Mouse (Mus musculus) right cerebral cortex, postnatal 14 days (tissue): ENCODE measurements around the gene Pcyt1b.
A peak's percentile ranks its signal among the peaks of the same experiment; 100 is the strongest.

Experiments used
- DNase-seq: peaks from one replicate; pipeline ENCODE4 v3.0.0; 2022

Pcyt1b gene

DNA sequence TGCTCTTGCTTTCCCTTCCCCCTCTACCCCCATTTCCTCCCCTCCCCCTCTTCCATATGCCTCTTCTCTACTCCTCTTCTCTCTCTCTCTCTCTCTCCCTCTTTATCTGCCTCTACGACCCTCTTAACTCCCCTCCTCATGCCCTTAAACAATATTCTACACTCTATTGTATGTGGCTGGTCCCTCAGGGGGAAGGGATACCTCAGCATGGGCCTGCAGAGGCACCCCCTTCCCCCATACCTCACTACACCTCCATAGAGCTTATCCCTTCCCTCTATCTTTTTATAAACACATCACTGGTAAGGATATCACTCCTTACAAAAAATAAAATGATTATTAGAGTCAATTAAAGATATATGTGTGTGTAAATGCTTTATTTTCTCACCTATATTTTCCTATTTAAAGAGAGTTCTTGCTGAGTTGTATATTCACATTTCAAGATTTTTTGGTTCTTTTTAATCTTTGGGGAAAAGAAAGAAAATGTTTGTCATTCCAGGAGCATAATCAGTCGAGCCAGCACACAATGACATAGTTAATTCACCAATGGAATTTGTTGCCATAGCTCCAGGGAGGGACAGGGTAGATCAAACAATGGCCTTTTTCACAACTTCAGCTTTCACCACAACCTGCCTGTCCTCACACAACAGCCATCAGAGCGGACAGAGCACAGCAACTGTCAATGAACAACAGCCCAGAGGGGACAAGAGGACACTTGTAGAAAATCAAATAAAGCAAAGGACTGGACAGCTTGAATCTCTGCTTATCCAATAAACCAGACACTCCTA is at the start of gene Pcyt1b:
TSS of gene Pcyt1b (plus strand) at position 646 of the 785 bp plus-strand sequence.
- DNase-seq = no peak

DNA sequence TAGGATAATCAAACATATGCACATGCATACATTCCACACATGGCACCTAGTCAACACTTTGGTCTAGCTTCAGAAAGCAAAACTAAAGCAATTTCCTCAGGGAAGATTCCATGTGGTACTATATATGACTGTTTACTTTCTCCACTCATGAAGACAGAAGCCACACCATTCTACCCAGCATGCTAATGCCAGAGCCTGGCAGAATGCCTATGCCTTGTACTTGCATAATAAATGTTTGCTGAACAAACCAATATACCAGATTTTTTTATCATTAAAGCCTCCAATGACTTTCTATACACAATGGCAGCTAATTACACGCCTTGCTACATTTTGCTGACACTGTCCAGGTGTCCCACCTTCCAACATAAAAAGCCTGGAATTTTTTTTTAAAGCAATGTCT is 24.4 kb upstream of the Pcyt1b start:
- DNase-seq = no peak

DNA sequence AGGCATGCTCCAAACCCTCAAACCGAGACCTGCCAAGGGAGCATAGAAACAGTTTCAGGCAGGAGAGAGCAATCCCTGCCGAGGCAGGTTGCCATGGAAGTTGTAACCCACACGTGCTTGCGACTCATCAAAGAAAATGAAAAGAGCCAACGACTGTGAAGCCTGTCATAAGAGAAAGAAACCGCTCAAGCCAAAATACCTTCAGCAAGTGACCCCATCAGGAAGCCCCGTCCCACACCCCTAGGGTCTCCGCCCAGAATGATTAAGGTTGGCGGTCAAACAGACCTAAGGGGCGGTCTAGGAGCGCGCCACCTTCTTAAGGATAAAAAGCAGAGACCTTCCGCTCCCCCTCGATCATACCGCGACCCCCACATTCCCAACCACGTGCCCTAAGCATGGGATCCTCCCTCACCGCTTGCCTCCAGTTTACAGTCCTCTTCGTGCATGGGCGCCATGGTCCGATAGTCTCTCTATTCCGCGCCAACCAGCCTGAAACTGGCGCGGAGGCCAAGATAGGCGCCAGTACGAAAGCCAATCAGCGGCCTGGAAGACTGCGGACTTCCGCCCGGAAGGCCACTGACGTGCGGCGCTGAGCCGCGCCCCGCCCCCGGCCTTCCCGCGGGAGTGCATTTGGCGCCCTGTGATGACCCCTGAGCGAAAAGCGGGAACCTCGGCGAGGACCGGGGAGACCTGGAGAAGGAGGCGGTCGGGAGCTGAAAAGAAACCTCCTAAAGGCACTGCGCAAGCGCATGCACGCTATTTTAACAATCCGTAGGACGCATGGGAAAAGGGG is 22.8 kb upstream of the Pcyt1b start, which contains the start of gene Pola1:
TSS of gene Pola1 (minus strand) at position 499 of the 793 bp plus-strand sequence.
- peak; percentile 74 for DNase-seq

DNA sequence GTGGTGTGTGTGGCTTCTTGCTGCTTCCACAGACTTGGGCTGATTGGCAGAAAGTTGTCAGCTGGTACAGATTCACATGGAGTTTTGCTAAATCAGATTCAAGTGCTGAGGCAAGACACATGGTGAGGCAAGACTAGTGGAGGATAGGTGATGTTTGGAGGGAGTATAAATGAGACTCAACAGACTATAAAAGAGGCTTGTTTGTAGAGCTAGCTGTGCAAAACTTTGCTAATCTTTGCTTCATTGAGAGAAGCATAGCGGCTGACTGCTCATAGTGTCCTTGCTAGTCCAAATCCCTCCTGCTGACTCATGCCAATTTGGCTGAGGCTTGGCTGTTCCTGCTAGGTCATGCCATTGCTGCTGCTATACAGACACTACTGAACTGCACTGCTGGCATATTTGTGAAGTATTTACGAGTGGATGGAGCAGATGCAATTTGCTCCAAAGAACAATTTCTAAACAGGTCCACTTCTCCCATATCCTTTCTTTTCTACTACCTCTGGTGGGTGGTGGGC is 19.7 kb upstream of the Pcyt1b start:
- no peak for DNase-seq

DNA sequence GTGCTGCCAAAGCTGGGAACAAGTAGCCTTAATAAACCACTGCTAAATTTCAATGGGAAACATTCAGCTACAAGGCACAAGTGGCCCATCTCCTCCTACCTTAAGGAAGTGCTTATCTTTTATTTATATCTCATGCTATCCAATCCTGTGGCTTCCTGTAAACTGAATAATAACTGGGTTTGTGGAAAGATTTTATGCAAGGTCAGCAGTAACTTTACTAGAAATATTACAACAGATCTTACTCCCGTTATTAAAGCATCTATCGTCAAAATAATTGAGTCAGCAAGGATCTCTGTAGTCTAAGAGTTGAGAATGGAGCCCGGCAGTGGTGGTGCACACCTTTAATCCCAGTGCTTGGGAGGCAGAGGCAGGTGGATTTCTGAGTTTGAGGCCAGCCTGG is 11.1 kb upstream of the Pcyt1b start:
- no peak for DNase-seq

DNA sequence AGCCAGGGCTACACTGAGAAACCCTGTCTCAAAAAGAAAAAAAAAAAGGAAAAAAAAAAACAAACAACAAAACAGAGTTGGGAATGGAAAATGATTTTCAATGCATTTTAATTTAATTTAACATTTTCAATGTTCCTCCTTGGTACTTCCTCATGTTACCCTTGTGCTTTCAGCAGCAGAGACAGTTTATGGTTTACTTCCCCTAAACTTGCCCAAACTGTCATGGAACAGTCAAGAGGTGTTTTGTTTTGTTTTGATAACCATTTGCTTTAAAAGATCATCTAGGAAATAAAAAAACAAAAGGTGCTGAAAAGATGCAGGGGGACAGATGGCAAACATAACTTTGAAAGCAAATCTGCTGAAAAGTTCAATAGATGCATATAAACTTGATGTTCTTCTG is 10.6 kb upstream of the Pcyt1b start:
- DNase-seq = no peak

DNA sequence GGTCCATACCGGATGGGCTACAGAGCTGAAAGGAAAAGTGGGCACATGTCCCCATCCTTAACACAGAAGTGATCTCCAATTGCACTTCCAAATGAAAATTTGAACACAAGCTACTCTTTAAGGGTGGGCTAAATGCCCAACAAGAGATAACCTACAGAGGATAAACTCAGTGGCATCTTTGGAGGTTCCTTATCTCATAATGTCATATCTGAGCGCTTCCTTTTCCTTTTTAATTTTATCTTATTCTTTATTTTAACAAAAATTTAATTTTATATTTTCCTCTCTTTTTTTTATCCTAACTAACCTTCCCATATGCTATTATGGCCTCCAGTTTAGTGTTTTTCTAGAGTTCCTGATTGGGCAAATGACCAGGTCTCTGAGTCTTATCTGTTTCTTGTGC is 3.9 kb upstream of the Pcyt1b start:
- no peak for DNase-seq

DNA sequence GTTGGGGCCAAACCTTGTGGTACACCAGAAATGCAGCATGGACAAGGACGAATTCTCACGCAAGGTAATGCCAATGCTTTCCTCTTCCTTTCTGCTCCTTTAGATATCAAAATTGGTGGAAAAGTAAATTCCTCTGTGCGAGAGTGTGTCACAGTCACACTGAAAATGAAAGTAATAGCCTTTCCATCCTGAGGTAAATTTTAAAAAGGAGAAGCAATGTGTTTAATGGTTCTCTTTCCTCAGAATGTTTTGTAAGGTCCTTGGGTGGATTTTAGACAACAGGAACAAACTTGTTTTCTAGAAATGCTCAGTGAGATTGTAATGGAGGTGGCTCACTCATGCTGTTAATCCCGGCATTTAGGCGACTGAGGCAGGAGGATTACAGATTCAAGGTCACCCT is 490 bp downstream of the Pcyt1b start:
- no peak for DNase-seq

DNA sequence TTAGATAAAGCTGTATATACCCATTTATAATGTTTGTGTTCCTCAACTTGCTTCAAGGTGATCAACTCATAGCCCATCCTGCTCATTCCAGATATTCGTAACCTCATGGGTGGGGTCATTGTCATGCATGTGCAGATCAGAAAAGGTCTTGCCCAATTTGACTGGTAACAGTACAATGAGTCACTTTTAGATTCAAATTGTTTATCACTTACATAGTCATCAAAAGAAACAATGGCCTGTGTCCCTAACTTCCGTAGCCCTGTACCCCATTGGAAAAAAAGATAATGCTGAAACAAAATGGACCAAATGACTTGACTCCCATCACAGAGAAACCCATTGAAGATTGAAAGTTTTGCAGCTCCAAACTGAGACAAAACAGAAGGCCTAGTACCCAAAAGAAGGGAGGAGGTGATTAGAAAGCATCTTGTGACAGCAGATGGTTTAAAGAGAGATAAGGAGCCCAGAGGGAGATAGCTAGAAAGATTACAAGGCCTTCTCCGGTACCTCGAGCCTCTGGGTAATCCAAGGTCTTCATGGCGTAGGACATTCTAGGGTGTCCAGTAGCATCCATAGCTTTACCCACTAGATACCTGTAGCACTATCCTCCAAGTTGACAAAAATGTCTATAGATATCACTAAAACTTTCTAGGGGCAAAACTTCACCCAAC is 9.4 kb downstream of the Pcyt1b start:
- DNase-seq = no peak

DNA sequence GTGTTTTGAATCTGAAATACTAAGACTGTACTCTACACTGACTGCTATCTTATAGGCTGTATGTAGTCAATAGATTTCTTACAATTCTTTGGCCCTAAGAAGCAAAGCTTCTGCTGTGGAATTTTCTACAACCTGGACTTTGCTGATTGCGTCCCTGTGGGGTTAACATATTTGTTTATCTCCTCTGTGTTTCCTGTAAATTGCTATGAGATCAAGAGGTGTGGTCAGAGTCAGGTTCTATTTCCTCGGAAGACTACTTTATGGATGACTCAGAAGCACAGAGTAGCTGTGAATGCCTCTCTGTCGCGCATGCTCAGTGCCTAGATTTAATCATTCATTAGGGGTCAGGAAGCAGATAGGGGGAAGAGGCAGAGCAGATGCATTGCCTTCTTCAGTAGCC is 10.1 kb downstream of the Pcyt1b start:
- DNase-seq = no peak

DNA sequence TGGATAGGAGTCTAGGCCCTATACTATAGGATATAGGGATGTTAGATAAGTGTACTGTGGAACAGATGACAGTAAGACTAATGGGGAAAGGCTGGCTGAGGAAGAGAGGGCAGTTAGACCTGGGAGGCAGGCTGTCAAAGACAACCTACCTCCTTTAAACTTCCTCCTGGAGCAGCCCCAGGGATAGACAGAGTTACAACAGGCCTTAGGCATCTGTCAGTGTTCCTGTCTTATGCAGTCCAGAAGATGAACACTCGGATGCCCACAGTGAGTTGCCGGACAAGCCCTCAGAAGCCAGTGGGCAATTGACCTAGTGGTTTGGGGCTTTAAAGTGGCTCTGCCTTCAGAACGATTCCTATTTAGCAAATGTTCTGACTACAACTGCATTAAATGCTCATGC is 19.8 kb downstream of the Pcyt1b start:
- DNase-seq = no peak

DNA sequence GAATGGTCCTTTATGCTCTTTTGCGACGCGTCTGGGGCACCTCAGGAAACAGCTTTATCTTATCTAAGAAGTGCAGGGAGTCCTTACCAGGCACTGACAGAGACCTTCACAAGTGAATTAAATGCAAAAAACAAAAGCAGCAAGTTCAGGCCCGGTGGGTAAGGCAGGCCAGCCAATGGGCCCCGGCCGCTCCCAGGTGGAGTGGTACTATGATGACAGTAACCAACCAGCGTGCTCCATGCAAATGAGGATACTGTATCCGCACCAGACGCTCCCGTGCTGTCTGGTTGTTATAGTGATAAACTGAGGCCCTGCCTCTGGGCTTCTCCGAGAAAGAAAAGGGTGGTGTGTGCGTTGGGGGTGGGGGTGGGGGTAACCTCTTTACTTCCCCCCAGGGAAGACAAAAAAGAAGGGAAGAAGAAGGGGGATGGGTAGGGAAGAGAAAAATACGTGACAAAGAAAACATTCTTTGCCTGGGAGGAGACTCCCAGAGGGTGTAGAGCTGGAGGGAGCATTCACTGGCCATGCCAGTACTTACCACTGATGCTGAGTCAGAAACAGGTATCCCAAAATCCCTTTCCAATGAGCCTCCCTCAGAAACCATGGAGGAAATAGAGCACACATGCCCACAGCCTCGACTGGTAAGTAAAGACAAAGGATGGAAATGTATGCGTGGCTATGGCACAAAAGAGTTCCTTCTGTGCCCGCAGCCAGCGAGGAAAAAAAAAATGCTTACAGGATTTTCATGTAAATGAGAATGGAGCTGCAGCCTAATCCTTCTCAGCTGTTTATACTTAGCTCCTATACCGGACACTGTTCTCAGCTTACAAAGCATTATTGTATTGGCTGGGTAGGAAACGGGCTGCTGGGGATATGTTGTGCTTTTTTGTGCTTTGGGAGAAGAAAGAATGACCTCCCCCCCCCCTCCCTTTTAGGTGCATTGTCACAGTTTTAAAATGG is 20.5 kb downstream of the Pcyt1b start:
- DNase-seq = peak; percentile 52

DNA sequence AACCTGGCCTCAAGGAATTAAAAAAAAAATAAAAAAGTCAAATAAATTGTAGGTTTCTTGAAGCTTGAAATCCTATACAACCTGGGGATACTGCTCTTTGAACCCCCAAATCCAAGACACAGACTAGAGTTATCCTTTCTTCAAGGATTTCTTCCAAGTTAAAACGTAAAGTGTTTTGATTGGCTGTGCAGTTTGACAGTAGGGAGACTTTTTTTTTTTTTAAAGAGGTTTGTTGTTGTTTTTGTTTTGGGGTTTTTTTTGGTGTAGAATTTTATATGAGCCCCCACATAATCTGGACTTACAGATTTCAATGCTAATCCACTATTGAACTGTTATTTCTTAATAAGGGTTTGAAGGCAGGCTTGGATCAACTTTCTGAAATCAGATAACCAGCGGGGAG is 21.6 kb downstream of the Pcyt1b start:
- DNase-seq = no peak

DNA sequence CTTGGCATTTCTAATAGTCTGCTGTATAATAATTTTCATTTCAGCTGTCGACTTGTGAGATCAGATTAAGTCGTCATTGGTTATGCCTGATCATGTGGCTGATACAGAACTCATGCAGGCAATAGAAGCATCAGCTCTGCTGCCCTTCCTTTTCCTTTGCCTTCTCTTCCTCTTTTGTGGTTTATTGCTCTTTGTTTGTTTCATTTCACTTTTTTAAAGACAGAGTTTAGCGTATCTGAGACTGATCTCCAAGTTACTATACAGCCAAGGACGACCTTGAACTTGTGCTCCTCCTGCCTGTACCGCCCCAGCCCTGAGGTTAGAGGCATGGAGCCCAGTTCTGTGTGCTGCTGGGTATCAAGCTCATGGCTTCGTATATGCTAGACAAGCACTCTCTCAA is 34.6 kb downstream of the Pcyt1b start:
- no peak for DNase-seq

DNA sequence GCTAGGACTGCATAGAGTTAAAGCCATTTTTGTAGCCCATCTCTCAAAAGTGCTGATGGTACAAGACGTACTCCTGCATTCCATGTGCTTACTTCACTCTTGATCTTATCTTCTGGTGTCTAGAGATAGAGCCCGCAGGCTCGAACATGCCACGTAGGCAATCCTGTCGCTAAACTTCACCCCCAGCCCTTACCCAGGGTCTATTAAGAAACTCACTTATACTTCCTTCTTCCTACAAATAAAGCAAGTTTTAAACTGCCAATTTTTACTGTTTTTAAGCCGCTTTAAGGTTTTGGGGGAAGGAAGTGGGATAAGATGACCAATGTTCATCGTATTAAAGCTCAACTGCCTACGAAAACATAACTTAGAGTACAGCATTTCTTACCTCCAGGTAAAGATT is 36.0 kb downstream of the Pcyt1b start:
- DNase-seq = no peak

DNA sequence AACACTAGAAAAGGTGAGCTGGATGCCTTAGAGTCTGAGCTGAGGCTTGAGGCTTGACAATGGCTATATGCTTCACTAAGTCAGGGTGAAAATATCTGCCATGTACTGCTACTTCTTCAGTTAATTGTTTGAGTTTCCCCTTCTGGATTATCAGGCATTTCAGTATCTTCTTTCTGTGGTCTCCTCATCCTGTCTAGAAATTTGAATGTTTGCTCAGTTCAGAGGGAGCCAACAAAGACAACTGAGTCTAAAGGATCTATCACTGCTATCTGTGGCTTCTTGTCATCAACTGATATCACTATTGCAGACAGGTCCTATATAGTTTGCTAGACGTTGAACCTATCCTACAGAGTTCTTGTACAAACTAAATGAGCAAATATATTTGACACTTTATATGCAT is 42.9 kb downstream of the Pcyt1b start:
- no peak for DNase-seq

DNA sequence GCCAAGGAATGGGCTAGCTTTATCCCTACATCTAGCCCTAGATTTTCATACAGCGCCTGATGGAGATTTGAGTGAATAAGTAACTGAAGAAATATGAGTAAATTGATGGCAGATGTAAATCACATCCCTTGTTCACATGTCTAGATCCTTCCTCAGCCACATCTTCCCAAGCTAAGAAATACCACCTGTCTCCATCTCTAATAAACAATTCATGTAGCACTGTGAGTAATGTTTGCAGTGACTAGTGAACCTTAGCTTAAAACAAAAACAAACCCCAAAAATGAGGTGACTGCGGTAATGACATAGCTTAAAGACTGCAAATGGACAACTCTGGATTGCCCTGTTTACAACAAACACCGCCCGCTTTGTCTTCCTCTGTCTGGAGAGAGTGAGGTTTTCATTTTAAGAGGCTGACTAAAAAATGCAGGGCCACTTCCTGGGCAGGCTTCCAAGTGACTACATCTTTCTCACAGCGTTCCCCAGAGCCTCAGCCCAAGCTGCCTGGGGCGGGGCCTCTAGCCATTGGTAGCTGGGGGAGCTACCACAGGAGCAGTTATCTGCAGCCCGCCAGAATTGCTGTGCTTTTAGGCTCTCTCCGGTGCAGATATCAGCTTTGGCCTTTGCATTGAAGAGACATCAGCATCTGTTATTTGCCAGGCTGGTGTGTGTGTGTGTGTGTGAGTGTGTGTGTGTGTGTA is 46.0 kb downstream of the Pcyt1b start:
- peak; percentile 45 for DNase-seq

DNA sequence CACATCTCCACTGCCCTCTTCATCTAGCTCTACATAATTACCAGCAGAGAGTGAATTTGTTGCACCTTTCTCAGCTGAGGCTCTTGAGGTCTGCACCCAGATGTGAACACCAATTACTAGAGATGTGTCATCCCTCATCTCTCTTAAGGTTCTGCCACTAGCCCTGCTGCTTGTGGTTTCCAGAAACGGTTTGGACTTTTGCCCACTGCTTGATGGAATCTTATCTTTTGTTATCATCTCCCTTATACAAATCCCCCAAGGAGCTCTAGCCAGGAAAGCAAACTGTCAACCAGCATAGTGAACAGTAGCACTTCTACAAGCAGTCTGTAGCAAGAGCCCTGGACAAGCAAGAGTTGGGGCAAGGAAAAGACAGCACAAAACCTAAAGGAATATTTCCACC is 57.9 kb downstream of the Pcyt1b start:
- DNase-seq = no peak

DNA sequence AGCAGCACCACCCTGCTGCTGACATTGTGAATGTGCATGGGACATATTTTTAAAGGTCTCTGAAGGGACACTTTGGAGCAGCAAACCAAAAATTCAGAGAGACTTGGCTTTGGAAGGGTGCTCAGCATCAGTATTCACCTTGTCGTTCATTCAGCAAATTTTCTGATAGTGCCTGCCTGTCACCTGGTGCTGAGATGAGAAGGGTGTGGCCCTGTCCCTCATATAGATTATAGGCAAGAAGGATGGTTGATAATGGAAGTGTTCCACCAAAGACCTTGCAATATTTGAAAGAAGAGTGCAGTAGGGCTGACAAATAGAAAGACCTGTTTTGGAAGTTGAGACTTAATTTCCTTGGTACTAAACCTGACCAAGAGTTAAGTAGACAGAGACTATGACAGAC is 74.9 kb downstream of the Pcyt1b start:
- DNase-seq = no peak

DNA sequence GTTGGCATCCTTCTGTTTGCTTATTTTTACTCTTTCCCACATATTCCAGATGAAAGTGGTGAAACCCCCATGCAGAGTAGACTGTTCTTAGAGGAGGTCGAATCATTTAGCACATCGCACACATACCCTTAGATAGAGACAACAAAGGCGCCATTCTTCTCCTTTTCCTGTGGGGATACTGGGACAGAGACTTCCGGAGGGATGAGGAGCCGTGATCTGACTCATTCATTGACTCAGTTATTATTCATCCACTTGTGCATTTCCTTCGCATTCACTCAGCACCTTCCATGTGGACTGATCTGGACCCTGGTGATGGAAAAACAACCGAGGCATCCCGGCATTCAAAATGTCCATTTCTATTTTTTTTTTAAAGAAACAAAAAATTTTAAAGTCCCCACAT is 76.2 kb downstream of the Pcyt1b start:
- DNase-seq = no peak

DNA sequence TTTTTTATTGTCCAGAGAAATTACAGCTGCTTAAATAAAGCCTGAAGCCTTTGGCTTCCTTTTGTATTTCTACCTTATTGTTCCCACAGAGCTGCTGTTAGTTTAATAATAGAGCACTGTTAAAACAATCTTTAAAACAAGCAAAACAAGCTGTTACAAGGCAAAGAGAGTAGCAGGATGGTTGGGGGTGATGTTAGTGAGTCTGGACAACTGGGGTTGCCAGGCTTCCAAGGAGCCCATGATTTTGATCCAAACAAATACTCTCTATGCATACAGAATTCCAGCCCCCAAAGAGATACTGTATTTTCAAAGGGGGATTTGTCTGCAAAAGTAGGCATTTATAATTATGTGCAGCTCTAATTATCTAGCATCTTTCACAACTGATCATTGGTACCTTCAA is 77.7 kb downstream of the Pcyt1b start:
- no peak for DNase-seq
